Mouse (Mus musculus): ENCODE results near the gene Syce2. TPM values are rescaled to one million over a fixed set of nuclear protein-coding genes. Genes with fewer than 3 reads are reported as not detected.

Syce2 gene
- polyA plus RNA-seq, 1 experiment from 2014 or later, result 35.4 TPM

- peak overlapping the region; percentile 87 for H3K4me2 ChIP-seq (ENCODE audit: low read depth, low read length)
Measured at GRCm38 (mm10) chr8:84892993-84893708, 21.2 kb downstream of the Syce2 start.

GRCm38 (mm10) chr8:84893709-84894134 is 21.8 kb downstream of the Syce2 start, which contains the start of gene Gcdh:
Gene Gcdh (minus strand): TSS chr8:84893921.
- H3K36me3 ChIP-seq (ENCODE audit: control insufficient read depth, insufficient read depth), result peaks cover 6% of the 10 kb centered on the region; the same call in 1 of the 2 replicates
- no peaks in the 10 kb centered on the region for H3K9me3 ChIP-seq (replicated peaks; ENCODE audit: control insufficient read depth, low read length)
- peaks cover 10% of the 10 kb centered on the region; the same call in 1 of the 2 replicates for H3K4me1 ChIP-seq (ENCODE audit: control insufficient read depth, insufficient read depth, low read length)
- under 1% methylated on average over 11 of the region's 11 CpGs for WGBS
- peak within 1 kb of the TSS; percentile 29; the same call in 1 of the 2 replicates for H3K27ac ChIP-seq (ENCODE audit: low read length)
- no peaks in the 10 kb centered on the region for H3K27me3 ChIP-seq (ENCODE audit: control insufficient read depth, insufficient read depth, low read length)
- H3K9ac ChIP-seq (ENCODE audit: low read length), result peak within 1 kb of the TSS; percentile 85
- peak within 1 kb of the TSS; percentile 87 for H3K4me3 ChIP-seq (ENCODE audit: low read length)
- peak; percentile 98 for ATAC-seq (replicated peaks; ENCODE audit: extremely low read depth, insufficient read depth, low FRiP score)
- H3K4me2 ChIP-seq (ENCODE audit: low read depth, low read length), result peak within 1 kb of the TSS; percentile 87

More at GRCm38 (mm10) chr8:84892993-84893708, 21.2 kb downstream of the Syce2 start:
- Histone ChIP-seq H3K9me3 (replicated peaks; ENCODE audit: control insufficient read depth, low read length) (no peaks in the 10 kb centered on the region), H3K27ac (ENCODE audit: low read length) (0 out of 2 replicates have a peak overlapping the region, but pooled peaks have one; percentile 29), H3K27me3 (ENCODE audit: control insufficient read depth, insufficient read depth, low read length) (no peaks in the 10 kb centered on the region), H3K9ac (ENCODE audit: low read length) (peak overlapping the region; percentile 85), H3K36me3 (ENCODE audit: control insufficient read depth, insufficient read depth) (peaks cover 6% of the 10 kb centered on the region; the same call in 1 of the 2 replicates), H3K4me1 (ENCODE audit: control insufficient read depth, insufficient read depth, low read length) (peaks cover 10% of the 10 kb centered on the region; the same call in 1 of the 2 replicates), H3K4me3 (ENCODE audit: low read length) (peak overlapping the region; percentile 87)
- WGBS, result 11% methylated on average over 31 of the region's 31 CpGs
- peak; percentile 11; the same call in 1 of the 2 replicates for ATAC-seq (replicated peaks; ENCODE audit: extremely low read depth, insufficient read depth, low FRiP score)

GRCm38 (mm10) chr8:84895963-84896362 is 24.1 kb downstream of the Syce2 start:
- Histone ChIP-seq H3K27me3 (ENCODE audit: control insufficient read depth, insufficient read depth, low read length) (no peaks in the 10 kb centered on the region), H3K9ac (ENCODE audit: low read length) (no peak overlapping the region), H3K4me3 (ENCODE audit: low read length) (no peak overlapping the region), H3K9me3 (replicated peaks; ENCODE audit: control insufficient read depth, low read length) (no peaks in the 10 kb centered on the region), H3K4me2 (ENCODE audit: low read depth, low read length) (no peak overlapping the region), H3K4me1 (ENCODE audit: control insufficient read depth, insufficient read depth, low read length) (peaks cover 10% of the 10 kb centered on the region; the same call in 1 of the 2 replicates), H3K27ac (ENCODE audit: low read length) (no peak overlapping the region), H3K36me3 (ENCODE audit: control insufficient read depth, insufficient read depth) (peaks cover under 1% of the 10 kb centered on the region; the same call in 1 of the 2 replicates)
- WGBS, result 76% methylated on average over 5 of the region's 5 CpGs
- no peak for ATAC-seq (replicated peaks; ENCODE audit: extremely low read depth, insufficient read depth, low FRiP score)

DNA sequence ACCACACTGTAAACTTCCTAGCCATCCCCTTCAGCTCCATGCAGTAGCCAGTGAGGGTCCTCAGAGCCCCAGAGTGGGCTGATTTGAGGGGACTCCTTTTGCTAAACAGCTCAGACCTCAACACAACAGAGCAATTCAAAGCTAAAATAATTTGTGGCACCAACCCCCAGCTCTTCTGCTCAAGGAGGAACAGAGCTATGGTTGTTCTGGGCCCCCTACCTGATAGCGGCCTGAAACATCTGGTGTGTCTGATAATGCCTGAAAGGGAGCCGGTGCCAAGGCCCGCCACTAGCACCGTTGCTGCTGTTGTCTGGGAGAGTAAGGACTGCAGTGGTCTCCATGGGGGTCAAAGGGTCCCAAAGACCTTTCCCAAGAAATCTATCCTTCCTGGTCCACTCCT is 29.2 kb downstream of the Syce2 start:
- ATAC-seq (replicated peaks; ENCODE audit: extremely low read depth, insufficient read depth, low FRiP score), result no peak
- Histone ChIP-seq H3K9ac (ENCODE audit: low read length) (no peak overlapping the region), H3K27ac (ENCODE audit: low read length) (no peak overlapping the region), H3K36me3 (ENCODE audit: control insufficient read depth, insufficient read depth) (no peaks in the 10 kb centered on the region), H3K4me3 (ENCODE audit: low read length) (no peak overlapping the region), H3K4me1 (ENCODE audit: control insufficient read depth, insufficient read depth, low read length) (0 out of 2 replicates have a peak, but pooled peaks cover 4% of the 10 kb centered on the region), H3K4me2 (ENCODE audit: low read depth, low read length) (no peak overlapping the region), H3K27me3 (ENCODE audit: control insufficient read depth, insufficient read depth, low read length) (peaks cover 4% of the 10 kb centered on the region), H3K9me3 (replicated peaks; ENCODE audit: control insufficient read depth, low read length) (no peaks in the 10 kb centered on the region)
- 35% methylated on average over 4 of the region's 4 CpGs for WGBS

- no peak within 1 kb of the TSS for H3K27ac ChIP-seq (ENCODE audit: low read length)
- peaks cover 4% of the 10 kb centered on the region for H3K27me3 ChIP-seq (ENCODE audit: control insufficient read depth, insufficient read depth, low read length)
- no peaks in the 10 kb centered on the region for H3K36me3 ChIP-seq (ENCODE audit: control insufficient read depth, insufficient read depth)
- 56% methylated on average over 3 of the region's 3 CpGs for WGBS
- H3K4me2 ChIP-seq (ENCODE audit: low read depth, low read length), result peak within 1 kb of the TSS; percentile 100
- no peak for ATAC-seq (replicated peaks; ENCODE audit: extremely low read depth, insufficient read depth, low FRiP score)
- H3K9ac ChIP-seq (ENCODE audit: low read length), result peak within 1 kb of the TSS; percentile 85
- H3K4me3 ChIP-seq (ENCODE audit: low read length), result peak within 1 kb of the TSS; percentile 77
- 0 out of 2 replicates have a peak, but pooled peaks cover 4% of the 10 kb centered on the region for H3K4me1 ChIP-seq (ENCODE audit: control insufficient read depth, insufficient read depth, low read length)
- H3K9me3 ChIP-seq (replicated peaks; ENCODE audit: control insufficient read depth, low read length), result no peaks in the 10 kb centered on the region
Measured at GRCm38 (mm10) chr8:84901752-84902151, 29.8 kb downstream of the Syce2 start, which contains the start of gene Klf1. Gene Klf1 (plus strand): TSS chr8:84901928.

DNA sequence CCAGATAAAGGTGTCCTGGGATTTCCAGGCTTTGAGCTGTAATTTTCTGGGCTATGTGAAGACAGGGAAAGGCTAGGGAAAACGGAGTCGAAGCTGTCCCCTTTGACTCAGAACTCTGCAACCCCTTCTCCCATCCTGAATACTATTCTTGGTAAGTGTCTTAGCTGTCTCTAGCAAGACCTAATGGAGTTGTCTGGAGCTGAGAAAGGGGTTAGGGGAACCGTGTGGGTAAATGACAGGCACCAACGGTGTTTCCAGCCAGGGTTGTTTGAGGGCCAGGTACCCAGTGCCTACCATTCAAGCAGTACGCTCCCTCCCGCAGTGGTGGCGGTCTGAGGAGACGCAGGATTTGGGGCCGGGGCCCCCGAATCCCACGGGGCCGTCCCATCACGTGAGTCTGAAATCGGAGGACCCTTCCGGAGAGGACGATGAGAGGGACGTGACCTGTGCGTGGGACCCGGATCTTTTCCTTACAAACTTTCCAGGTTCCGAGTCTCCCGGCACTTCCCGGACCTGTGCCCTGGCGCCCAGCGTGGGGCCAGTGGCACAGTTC is 30.5 kb downstream of the Syce2 start:
- peak overlapping the region; percentile 100 for H3K4me2 ChIP-seq (ENCODE audit: low read depth, low read length)
- 0 out of 2 replicates have a peak, but pooled peaks cover 4% of the 10 kb centered on the region for H3K4me1 ChIP-seq (ENCODE audit: control insufficient read depth, insufficient read depth, low read length)
- H3K27me3 ChIP-seq (ENCODE audit: control insufficient read depth, insufficient read depth, low read length), result peaks cover 4% of the 10 kb centered on the region
- peak overlapping the region; percentile 85 for H3K9ac ChIP-seq (ENCODE audit: low read length)
- ATAC-seq (replicated peaks; ENCODE audit: extremely low read depth, insufficient read depth, low FRiP score), result 0 out of 2 replicates have a peak, but pooled peaks have one; percentile 1
- no peak overlapping the region for H3K27ac ChIP-seq (ENCODE audit: low read length)
- H3K4me3 ChIP-seq (ENCODE audit: low read length), result peak overlapping the region; percentile 77
- H3K36me3 ChIP-seq (ENCODE audit: control insufficient read depth, insufficient read depth), result no peaks in the 10 kb centered on the region
- no peaks in the 10 kb centered on the region for H3K9me3 ChIP-seq (replicated peaks; ENCODE audit: control insufficient read depth, low read length)
- WGBS, result 4% methylated on average over 24 of the region's 24 CpGs

DNA sequence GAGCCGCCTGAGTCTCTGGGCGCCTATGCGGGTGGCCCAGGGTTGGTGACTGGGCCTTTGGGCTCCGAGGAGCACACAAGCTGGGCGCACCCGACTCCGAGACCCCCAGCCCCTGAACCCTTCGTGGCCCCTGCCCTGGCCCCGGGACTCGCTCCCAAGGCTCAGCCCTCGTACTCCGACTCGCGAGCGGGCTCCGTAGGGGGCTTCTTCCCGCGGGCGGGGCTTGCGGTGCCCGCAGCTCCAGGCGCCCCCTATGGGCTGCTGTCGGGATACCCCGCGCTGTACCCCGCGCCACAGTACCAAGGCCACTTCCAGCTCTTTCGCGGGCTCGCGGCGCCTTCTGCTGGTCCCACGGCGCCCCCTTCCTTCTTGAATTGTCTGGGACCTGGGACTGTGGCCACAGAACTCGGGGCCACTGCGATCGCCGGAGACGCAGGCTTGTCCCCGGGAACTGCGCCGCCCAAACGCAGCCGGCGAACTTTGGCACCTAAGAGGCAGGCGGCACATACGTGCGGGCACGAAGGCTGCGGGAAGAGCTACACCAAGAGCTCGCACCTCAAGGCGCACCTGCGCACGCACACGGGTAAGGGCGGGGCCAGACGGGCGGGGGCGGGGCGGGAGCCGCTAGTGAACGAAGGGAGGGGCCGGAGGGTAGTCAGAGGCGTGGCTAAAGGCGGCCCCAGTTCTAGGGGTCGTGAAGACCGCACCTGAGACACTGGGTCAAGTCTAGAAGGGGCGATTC is 31.2 kb downstream of the Syce2 start:
- ATAC-seq (replicated peaks; ENCODE audit: extremely low read depth, insufficient read depth, low FRiP score), result peak; percentile 90
- no peak overlapping the region for H3K27ac ChIP-seq (ENCODE audit: low read length)
- peak overlapping the region; percentile 100 for H3K4me2 ChIP-seq (ENCODE audit: low read depth, low read length)
- H3K27me3 ChIP-seq (ENCODE audit: control insufficient read depth, insufficient read depth, low read length), result peaks cover 4% of the 10 kb centered on the region
- no peaks in the 10 kb centered on the region for H3K36me3 ChIP-seq (ENCODE audit: control insufficient read depth, insufficient read depth)
- no peaks in the 10 kb centered on the region for H3K9me3 ChIP-seq (replicated peaks; ENCODE audit: control insufficient read depth, low read length)
- peak overlapping the region; percentile 77 for H3K4me3 ChIP-seq (ENCODE audit: low read length)
- under 1% methylated on average over 68 of the region's 68 CpGs for WGBS
- H3K9ac ChIP-seq (ENCODE audit: low read length), result peak overlapping the region; percentile 85
- 0 out of 2 replicates have a peak, but pooled peaks cover 4% of the 10 kb centered on the region for H3K4me1 ChIP-seq (ENCODE audit: control insufficient read depth, insufficient read depth, low read length)

- Histone ChIP-seq H3K36me3 (ENCODE audit: control insufficient read depth, insufficient read depth) (no peaks in the 10 kb centered on the region), H3K4me2 (ENCODE audit: low read depth, low read length) (no peak overlapping the region), H3K4me3 (ENCODE audit: low read length) (no peak overlapping the region), H3K9ac (ENCODE audit: low read length) (no peak overlapping the region), H3K27ac (ENCODE audit: low read length) (no peak overlapping the region), H3K9me3 (replicated peaks; ENCODE audit: control insufficient read depth, low read length) (no peaks in the 10 kb centered on the region), H3K27me3 (ENCODE audit: control insufficient read depth, insufficient read depth, low read length) (peaks cover 8% of the 10 kb centered on the region), H3K4me1 (ENCODE audit: control insufficient read depth, insufficient read depth, low read length) (0 out of 2 replicates have a peak, but pooled peaks cover 7% of the 10 kb centered on the region)
- ATAC-seq (replicated peaks; ENCODE audit: extremely low read depth, insufficient read depth, low FRiP score), result no peak
- WGBS, result 79% methylated on average over 7 of the region's 7 CpGs
Measured at GRCm38 (mm10) chr8:84904351-84904750, 32.4 kb downstream of the Syce2 start.
